Comparison of ENCODE assay signal across 10 mouse cellular contexts in the genomic region with DNA sequence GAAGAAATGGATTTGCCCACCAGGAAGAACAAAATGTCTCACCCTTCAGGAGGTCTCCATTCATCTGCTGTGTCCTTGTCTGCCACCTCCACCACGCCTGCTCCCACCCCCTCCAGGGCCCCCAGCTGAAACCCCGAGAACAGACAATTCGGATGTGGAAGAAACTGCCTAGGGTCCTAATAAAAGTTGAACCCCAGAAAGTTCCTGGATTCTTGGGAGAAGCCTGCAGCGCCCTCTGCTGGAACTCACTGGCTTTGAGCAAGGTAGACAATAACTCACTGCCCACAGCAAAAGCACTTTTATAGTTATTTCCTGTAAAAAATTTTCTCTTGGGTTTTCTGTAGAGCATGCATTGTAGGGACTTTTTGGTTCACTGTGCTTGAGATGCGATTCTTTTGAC. TPM values are rescaled to one million over a fixed set of nuclear protein-coding genes. Genes with fewer than 3 reads are reported as not detected.
DNase-seq lines count a peak whose midpoint lies in the region; ATAC-seq and TF ChIP-seq lines count a peak whose summit lies in the region.
"Had no signal": no experiment of that assay in that cellular context is flagged by ENCODE, and none has a peak within 500 bp of the region (broad histone marks: within the 10 kb centered on the region; RNA-seq: fewer than 3 reads in every experiment).

No protein-coding gene starts in this region.

- no peaks in the 10 kb centered on the region for H3K4me1 ChIP-seq in stomach, postnatal 0 days (replicated peaks; ENCODE audit: control insufficient read depth, insufficient read depth)
- H3K4me1 ChIP-seq: lung, embryonic 15.5 days had no signal

- H3K36me3 ChIP-seq in stomach, postnatal 0 days (ENCODE audit: control insufficient read depth, insufficient read depth, low read length), result no peaks in the 10 kb centered on the region
- H3K36me3 ChIP-seq: lung, embryonic 15.5 days had no signal

- no peaks in the 10 kb centered on the region for H3K27me3 ChIP-seq in stomach, postnatal 0 days (ENCODE audit: control insufficient read depth, insufficient read depth, low read length)
- H3K27me3 ChIP-seq: lung, embryonic 15.5 days had no signal

- no peaks in the 10 kb centered on the region for H3K9me3 ChIP-seq in stomach, postnatal 0 days (ENCODE audit: control insufficient read depth, low read length)
- H3K9me3 ChIP-seq: lung, embryonic 15.5 days had no signal

- H3K4me3 ChIP-seq in stomach, postnatal 0 days (ENCODE audit: low read depth, low read length), result no peak overlapping the region
- H3K4me3 ChIP-seq: lung, embryonic 15.5 days had no signal

- DNase-seq in cerebellum, adult 11 months, result peak; percentile 39
- DNase-seq in Muller cell, postnatal 12 days (ENCODE audit: inconsistent ontology term), result peak; percentile 37
- DNase-seq in cerebellum, adult 9-11 months, result peak; percentile 30
- DNase-seq in heart, adult 18-20 months, result peak; percentile 59 to 91
- DNase-seq in layer of hippocampus, adult 8-10 months (ENCODE audit: low spot score in 2 of 2), result peak; percentile 29 to 73
- peak; percentile 86 for DNase-seq in lung, postnatal 36 days
- peak; percentile 66 for DNase-seq in stomach, postnatal 0 days (ENCODE audit: low spot score)

- no peak for ATAC-seq in cerebellum, adult (ENCODE audit: insufficient number of reproducible peaks, low FRiP score, low TSS enrichment)
- no peak for ATAC-seq in stomach, postnatal 0 days (ENCODE audit: low FRiP score, low TSS enrichment)

- no peak for TF ChIP-seq EP300 in stomach, postnatal 0 days (optimal IDR thresholded peaks at IDR 0.05)

- no peak overlapping the region for H3K27ac ChIP-seq in stomach, postnatal 0 days (replicated peaks)
- H3K27ac ChIP-seq: lung, embryonic 15.5 days had no signal

- H3K9ac ChIP-seq in stomach, postnatal 0 days (ENCODE audit: low read length), result no peak overlapping the region
- H3K9ac ChIP-seq: lung, embryonic 15.5 days had no signal

- peak; percentile 80 for TF ChIP-seq CTCF in stomach, postnatal 0 days (IDR thresholded peaks at IDR 0.05; ENCODE audit: low read depth)

- 14% methylated on average over 5 of the region's 5 CpGs for WGBS in stomach, postnatal 0 days

- H3K4me2 ChIP-seq in stomach, postnatal 0 days (replicated peaks; ENCODE audit: low read depth), result no peak overlapping the region
- H3K4me2 ChIP-seq: lung, embryonic 15.5 days had no signal

RNA-seq across cellular contexts. Expression of a gene that starts 9.3 kb away (rescaled TPM):
- not detected for total RNA-seq in heart, adult 18-20 months (2021)
- not detected for total RNA-seq in layer of hippocampus, adult 8-10 months (2022)
- polyA plus RNA-seq in stomach, postnatal 0 days (2015; fragmentation: Nextera tagmentation; extraction: Ambion mirVana), result not detected in 2 replicates
- polyA plus RNA-seq: C2C12; lung, embryonic 15.5 days had no signal

RNA-seq across cellular contexts. Expression of a gene that starts 22.8 kb away (rescaled TPM):
- total RNA-seq in heart, adult 18-20 months (2021), result not detected
- not detected for total RNA-seq in layer of hippocampus, adult 8-10 months (2022)
- not detected in 2 replicates for polyA plus RNA-seq in stomach, postnatal 0 days (2015; fragmentation: Nextera tagmentation; extraction: Ambion mirVana)
- polyA plus RNA-seq: lung, embryonic 15.5 days had no signal

RNA-seq across cellular contexts. Expression of a gene that starts 36.5 kb away (rescaled TPM):
- total RNA-seq in heart, adult 18-20 months (2021), result not detected
- not detected for total RNA-seq in layer of hippocampus, adult 8-10 months (2022)
- polyA plus RNA-seq in stomach, postnatal 0 days (2015; fragmentation: Nextera tagmentation; extraction: Ambion mirVana), result not detected in 2 replicates
- polyA plus RNA-seq: C2C12; lung, embryonic 15.5 days had no signal

Comparison
In these comparisons a context has a peak if more than half of its experiments do, and no peak if none do; other contexts are left out.
1. DNase-seq: peak in every context shown above with its lines; median percentile 86 in lung, postnatal 36 days; 75 in heart, adult 18-20 months; 66 in stomach, postnatal 0 days; 51 in layer of hippocampus, adult 8-10 months; 39 in cerebellum, adult 11 months; 37 in Muller cell, postnatal 12 days; 30 in cerebellum, adult 9-11 months.